Comparison of ENCODE assay signal across 9 mouse cellular contexts in genomic region chr7:44586930-44587329, GRCm38 (mm10). TPM values are rescaled to one million over a fixed set of nuclear protein-coding genes. Genes with fewer than 3 reads are reported as not detected.
DNase-seq lines count a peak whose midpoint lies in the region; ATAC-seq lines count a peak whose summit lies in the region.
"Had no signal": no experiment of that assay in that cellular context is flagged by ENCODE, and none has a peak within 500 bp of the region (broad histone marks: within the 10 kb centered on the region; RNA-seq: fewer than 3 reads in every experiment).

No protein-coding gene starts in this region.

- H3K4me3 ChIP-seq in forebrain, embryonic 12.5 days (replicated peaks) = peak overlapping the region; percentile 43
- H3K4me3 ChIP-seq in hindbrain, embryonic 16.5 days (ENCODE audit: low read length) = peak overlapping the region; percentile 72
- H3K4me3 ChIP-seq in limb, embryonic 15.5 days = peak overlapping the region; percentile 21
- H3K4me3 ChIP-seq in neural tube, embryonic 12.5 days = peak overlapping the region; percentile 19
- H3K4me3 ChIP-seq: heart, adult 2 months had no signal

- H3K9me3 ChIP-seq in forebrain, embryonic 12.5 days = no peaks in the 10 kb centered on the region
- no peaks in the 10 kb centered on the region for H3K9me3 ChIP-seq in hindbrain, embryonic 16.5 days (ENCODE audit: control insufficient read depth, low read length)
- H3K9me3 ChIP-seq in limb, embryonic 15.5 days = no peaks in the 10 kb centered on the region
- H3K9me3 ChIP-seq in neural tube, embryonic 12.5 days = no peaks in the 10 kb centered on the region

- peak overlapping the region; percentile 44 for H3K9ac ChIP-seq in forebrain, embryonic 12.5 days
- H3K9ac ChIP-seq in hindbrain, embryonic 16.5 days (ENCODE audit: low read depth, low read length) = peak overlapping the region; percentile 47
- no peak overlapping the region for H3K9ac ChIP-seq in limb, embryonic 15.5 days
- peak overlapping the region; percentile 27; the same call in 1 of the 2 replicates for H3K9ac ChIP-seq in neural tube, embryonic 12.5 days

- no peak overlapping the region for H3K27ac ChIP-seq in forebrain, embryonic 12.5 days
- H3K27ac ChIP-seq in hindbrain, embryonic 16.5 days (ENCODE audit: low read depth, low read length) = peak overlapping the region; percentile 59; the same call in 1 of the 2 replicates
- no peak overlapping the region for H3K27ac ChIP-seq in limb, embryonic 15.5 days
- H3K27ac ChIP-seq in neural tube, embryonic 12.5 days = no peak overlapping the region
- H3K27ac ChIP-seq: heart, adult 2 months had no signal

- H3K4me2 ChIP-seq in forebrain, embryonic 12.5 days = peak overlapping the region; percentile 99
- H3K4me2 ChIP-seq in hindbrain, embryonic 16.5 days (ENCODE audit: low read length) = peak overlapping the region; percentile 91
- H3K4me2 ChIP-seq in limb, embryonic 15.5 days = peak overlapping the region; percentile 43
- H3K4me2 ChIP-seq in neural tube, embryonic 12.5 days (replicated peaks) = peak overlapping the region; percentile 99

- peak; percentile 91 for DNase-seq in heart, adult 11 months
- no peak for DNase-seq in heart, postnatal 25 days (ENCODE audit: low spot score)
- DNase-seq in brain, adult 2 months (ENCODE audit: low read depth, low spot score) = peak; percentile 97
- DNase-seq in urinary bladder, adult 2 months (ENCODE audit: low spot score) = no peak

- under 1% methylated on average over 18 of the region's 18 CpGs for WGBS in forebrain, embryonic 12.5 days
- under 1% methylated on average over 18 of the region's 18 CpGs for WGBS in hindbrain, embryonic 16.5 days
- WGBS in limb, embryonic 15.5 days = 1% methylated on average over 18 of the region's 18 CpGs
- WGBS in neural tube, embryonic 12.5 days = 1% methylated on average over 18 of the region's 18 CpGs

- H3K27me3 ChIP-seq in forebrain, embryonic 12.5 days = peaks cover 63% of the 10 kb centered on the region
- no peaks in the 10 kb centered on the region for H3K27me3 ChIP-seq in hindbrain, embryonic 16.5 days (replicated peaks; ENCODE audit: control insufficient read depth, insufficient read depth, low read length)
- peaks cover 86% of the 10 kb centered on the region for H3K27me3 ChIP-seq in limb, embryonic 15.5 days
- peaks cover 30% of the 10 kb centered on the region for H3K27me3 ChIP-seq in neural tube, embryonic 12.5 days (replicated peaks)

- intact Hi-C loops in heart, postnatal 25 days (cut with DNase I) = no loop called here

- ATAC-seq in forebrain, embryonic 12.5 days (ENCODE audit: low FRiP score) = peak; percentile 55
- ATAC-seq in hindbrain, embryonic 16.5 days = peak; percentile 55
- no peak for ATAC-seq in limb, embryonic 15.5 days (ENCODE audit: insufficient number of reproducible peaks, low FRiP score, low TSS enrichment, low read depth)
- ATAC-seq in neural tube, embryonic 12.5 days (ENCODE audit: low FRiP score, low read depth) = peak; percentile 29; the same call in 1 of the 2 replicates

- no peaks in the 10 kb centered on the region for H3K36me3 ChIP-seq in forebrain, embryonic 12.5 days (replicated peaks)
- H3K36me3 ChIP-seq in hindbrain, embryonic 16.5 days (ENCODE audit: control insufficient read depth, insufficient read depth, low read length) = no peaks in the 10 kb centered on the region
- no peaks in the 10 kb centered on the region for H3K36me3 ChIP-seq in limb, embryonic 15.5 days
- H3K36me3 ChIP-seq in neural tube, embryonic 12.5 days = no peaks in the 10 kb centered on the region

- peaks cover 48% of the 10 kb centered on the region for H3K4me1 ChIP-seq in forebrain, embryonic 12.5 days
- H3K4me1 ChIP-seq in hindbrain, embryonic 16.5 days (ENCODE audit: control insufficient read depth, insufficient read depth, low read depth, low read length) = peaks cover 26% of the 10 kb centered on the region
- H3K4me1 ChIP-seq in limb, embryonic 15.5 days = peaks cover 42% of the 10 kb centered on the region
- peaks cover 41% of the 10 kb centered on the region for H3K4me1 ChIP-seq in neural tube, embryonic 12.5 days

RNA-seq across cellular contexts. Expression of gene Kcnc3, which starts 3.5 kb away (rescaled TPM):
- total RNA-seq in heart, postnatal 25 days (2021) = 1 to 10 TPM; 1.9 to 2.3 TPM
- 1.7 and 1.9 TPM in 2 replicates for polyA plus RNA-seq in forebrain, embryonic 12.5 days (2016; fragmentation: Nextera tagmentation; extraction: Ambion mirVana)
- polyA plus RNA-seq in hindbrain, embryonic 16.5 days (2015; fragmentation: Nextera tagmentation; extraction: Ambion mirVana) = 6.4 and 8.5 TPM in 2 replicates
- 0.16 and 0.20 TPM in 2 replicates for polyA plus RNA-seq in limb, embryonic 15.5 days (2015; fragmentation: Nextera tagmentation; extraction: Ambion mirVana)
- polyA plus RNA-seq in neural tube, embryonic 12.5 days (2016; fragmentation: Nextera tagmentation; extraction: Ambion mirVana) = 2.6 and 3.7 TPM in 2 replicates
- polyA plus RNA-seq in urinary bladder, adult 2 months (2012; rRNA removed) = 0.43 and 1.1 TPM in 2 replicates

RNA-seq across cellular contexts. Expression of gene Napsa, which starts 14.8 kb away (rescaled TPM):
- under 1 TPM; 0.31 to 0.64 TPM for total RNA-seq in heart, postnatal 25 days (2021)
- polyA plus RNA-seq in forebrain, embryonic 12.5 days (2016; fragmentation: Nextera tagmentation; extraction: Ambion mirVana) = 0.38 and 0.51 TPM in 2 replicates
- 1.1 and 1.6 TPM in 2 replicates for polyA plus RNA-seq in hindbrain, embryonic 16.5 days (2015; fragmentation: Nextera tagmentation; extraction: Ambion mirVana)
- 2.1 and 3.6 TPM in 2 replicates for polyA plus RNA-seq in limb, embryonic 15.5 days (2015; fragmentation: Nextera tagmentation; extraction: Ambion mirVana)
- polyA plus RNA-seq in neural tube, embryonic 12.5 days (2016; fragmentation: Nextera tagmentation; extraction: Ambion mirVana) = 0.74 and 1.5 TPM in 2 replicates
- polyA plus RNA-seq in urinary bladder, adult 2 months (2012; rRNA removed) = 5.3 TPM in 2 replicates

RNA-seq across cellular contexts. Expression of gene Nr1h2, which starts 33.2 kb away (rescaled TPM):
- 10 to 100 TPM; 40.7 to 48.4 TPM for total RNA-seq in heart, postnatal 25 days (2021)
- polyA plus RNA-seq in forebrain, embryonic 12.5 days (2016; fragmentation: Nextera tagmentation; extraction: Ambion mirVana) = 72.7 and 73.5 TPM in 2 replicates
- 62.0 and 66.1 TPM in 2 replicates for polyA plus RNA-seq in hindbrain, embryonic 16.5 days (2015; fragmentation: Nextera tagmentation; extraction: Ambion mirVana)
- polyA plus RNA-seq in limb, embryonic 15.5 days (2015; fragmentation: Nextera tagmentation; extraction: Ambion mirVana) = 71.9 and 79.8 TPM in 2 replicates
- polyA plus RNA-seq in neural tube, embryonic 12.5 days (2016; fragmentation: Nextera tagmentation; extraction: Ambion mirVana) = 69.5 and 71.2 TPM in 2 replicates
- 89.0 and 106 TPM in 2 replicates for polyA plus RNA-seq in urinary bladder, adult 2 months (2012; rRNA removed)

RNA-seq across cellular contexts. Expression of gene Pold1, which starts 38.3 kb away (rescaled TPM):
- 10 to 100 TPM; 12.5 to 12.8 TPM for total RNA-seq in heart, postnatal 25 days (2021)
- polyA plus RNA-seq in forebrain, embryonic 12.5 days (2016; fragmentation: Nextera tagmentation; extraction: Ambion mirVana) = 111 and 126 TPM in 2 replicates
- 20.5 and 26.3 TPM in 2 replicates for polyA plus RNA-seq in hindbrain, embryonic 16.5 days (2015; fragmentation: Nextera tagmentation; extraction: Ambion mirVana)
- polyA plus RNA-seq in limb, embryonic 15.5 days (2015; fragmentation: Nextera tagmentation; extraction: Ambion mirVana) = 75.7 and 83.6 TPM in 2 replicates
- 65.2 and 66.4 TPM in 2 replicates for polyA plus RNA-seq in neural tube, embryonic 12.5 days (2016; fragmentation: Nextera tagmentation; extraction: Ambion mirVana)
- polyA plus RNA-seq in urinary bladder, adult 2 months (2012; rRNA removed) = 15.8 and 19.7 TPM in 2 replicates

RNA-seq across cellular contexts. Expression of gene Spib, which starts 55.1 kb away (rescaled TPM):
- under 1 TPM; 0.18 to 0.53 TPM for total RNA-seq in heart, postnatal 25 days (2021)
- polyA plus RNA-seq in forebrain, embryonic 12.5 days (2016; fragmentation: Nextera tagmentation; extraction: Ambion mirVana) = not detected in 2 replicates
- not detected in 2 replicates for polyA plus RNA-seq in hindbrain, embryonic 16.5 days (2015; fragmentation: Nextera tagmentation; extraction: Ambion mirVana)
- polyA plus RNA-seq in limb, embryonic 15.5 days (2015; fragmentation: Nextera tagmentation; extraction: Ambion mirVana) = 0.70 and 0.72 TPM in 2 replicates
- 0.11 TPM in 1 of 2 replicates, not detected in the other for polyA plus RNA-seq in neural tube, embryonic 12.5 days (2016; fragmentation: Nextera tagmentation; extraction: Ambion mirVana)
- 0.38 and 0.41 TPM in 2 replicates for polyA plus RNA-seq in urinary bladder, adult 2 months (2012; rRNA removed)

Comparison
In these comparisons a context has a peak if more than half of its experiments do, and no peak if none do; other contexts are left out.
1. DNase-seq: peak in heart, adult 11 months (single experiment) and brain, adult 2 months (single experiment); none in heart, postnatal 25 days (single experiment) and urinary bladder, adult 2 months (single experiment).
2. H3K4me2 ChIP-seq: peak in every context shown above with its lines; median percentile 99 in forebrain, embryonic 12.5 days; 99 in neural tube, embryonic 12.5 days; 91 in hindbrain, embryonic 16.5 days; 43 in limb, embryonic 15.5 days.
3. H3K4me3 ChIP-seq: peak in every context shown above with its lines; median percentile 72 in hindbrain, embryonic 16.5 days; 43 in forebrain, embryonic 12.5 days; 21 in limb, embryonic 15.5 days; 19 in neural tube, embryonic 12.5 days.